28 mouse cellular contexts compared by ENCODE assay signal in genomic region chr15:78413719-78414117, GRCm38 (mm10). TPM values are rescaled to one million over a fixed set of nuclear protein-coding genes. Genes with fewer than 3 reads are reported as not detected.
DNase-seq lines count a peak whose midpoint lies in the region; ATAC-seq and TF ChIP-seq lines count a peak whose summit lies in the region.
"Had no signal": no experiment of that assay in that cellular context is flagged by ENCODE, and none has a peak within 500 bp of the region (broad histone marks: within the 10 kb centered on the region; RNA-seq: fewer than 3 reads in every experiment).

No protein-coding gene starts in this region.

- no peak for DNase-seq in hindbrain, embryonic 10.5 days (ENCODE audit: low spot score)
- no peak for DNase-seq in hindbrain, postnatal 0 days (ENCODE audit: low spot score)
- no peak for DNase-seq in liver, embryonic 14.5 days (ENCODE audit: low read depth in 3 of 3, low spot score in 3 of 3)
- DNase-seq in cerebellum, postnatal 14 days: no peak
- DNase-seq in right cerebral cortex, postnatal 4 days: no peak
- DNase-seq: adrenal gland, adult 8-10 months; cerebellum, adult 9-11 months; gastrocnemius, postnatal 36 days; heart, postnatal 14 days; kidney, adult 9 months; kidney, postnatal 36 days; layer of hippocampus, adult 9-11 months; lung, adult 2 months had no signal

- H3K4me2 ChIP-seq in hindbrain, postnatal 0 days (ENCODE audit: low read depth, low read length): no peak overlapping the region
- H3K4me2 ChIP-seq in liver, embryonic 14.5 days (ENCODE audit: low read depth): peak overlapping the region; percentile 69
- no peak overlapping the region for H3K4me2 ChIP-seq in kidney, embryonic 14.5 days (replicated peaks; ENCODE audit: low read depth, low read length)
- H3K4me2 ChIP-seq: forebrain, embryonic 15.5 days; hindbrain, embryonic 13.5 days had no signal

- H3K4me1 ChIP-seq in hindbrain, embryonic 10.5 days (replicated peaks): peaks cover 29% of the 10 kb centered on the region
- H3K4me1 ChIP-seq in hindbrain, postnatal 0 days (ENCODE audit: insufficient read depth, low read length): no peaks in the 10 kb centered on the region
- H3K4me1 ChIP-seq in erythroblast, embryonic 14.5 days (ENCODE audit: control insufficient read depth): peaks cover 88% of the 10 kb centered on the region
- peaks cover 58 to 63% of the 10 kb centered on the region in 2 experiments for H3K4me1 ChIP-seq in liver, embryonic 14.5 days (replicated peaks; ENCODE audit: control insufficient read depth in 2 of 2, insufficient read depth in 2 of 2, low read length in 1 of 2)
- peaks cover 14% of the 10 kb centered on the region for H3K4me1 ChIP-seq in kidney, embryonic 14.5 days (ENCODE audit: control insufficient read depth, insufficient read depth, low read length)

- H3K4me3 ChIP-seq in hindbrain, embryonic 10.5 days: no peak overlapping the region
- H3K4me3 ChIP-seq in hindbrain, postnatal 0 days (ENCODE audit: low read length): no peak overlapping the region
- peak overlapping the region; percentile 53 for H3K4me3 ChIP-seq in erythroblast, embryonic 14.5 days (replicated peaks)
- peak overlapping the region in 1 of 2 experiments; percentile 44; a peak in 2 of 4 replicates for H3K4me3 ChIP-seq in liver, embryonic 14.5 days (ENCODE audit: insufficient read depth in 1 of 2, low read depth in 2 of 2, low read length in 2 of 2)
- H3K4me3 ChIP-seq in kidney, embryonic 14.5 days (ENCODE audit: low read length): no peak overlapping the region
- H3K4me3 ChIP-seq: forebrain, embryonic 15.5 days; hindbrain, embryonic 13.5 days had no signal

- no peak overlapping the region for H3K9ac ChIP-seq in hindbrain, postnatal 0 days (replicated peaks; ENCODE audit: low read length)
- H3K9ac ChIP-seq in liver, embryonic 14.5 days (replicated peaks): peak overlapping the region; percentile 74
- no peak overlapping the region for H3K9ac ChIP-seq in kidney, embryonic 14.5 days (ENCODE audit: low read depth, low read length)
- H3K9ac ChIP-seq: forebrain, embryonic 15.5 days; hindbrain, embryonic 13.5 days had no signal

- 67% methylated on average over 1 of the region's 1 CpGs for WGBS in hindbrain, embryonic 10.5 days
- 52% methylated on average over 1 of the region's 1 CpGs for WGBS in hindbrain, postnatal 0 days
- 10% methylated on average over 1 of the region's 1 CpGs for WGBS in liver, embryonic 14.5 days (ENCODE audit: insufficient replicate concordance)
- WGBS in kidney, embryonic 14.5 days: 46% methylated on average over 1 of the region's 1 CpGs

- ATAC-seq in hindbrain, postnatal 0 days: no peak
- ATAC-seq in liver, embryonic 14.5 days (ENCODE audit: insufficient read depth): peak; percentile 45; the same call in 1 of the 2 replicates
- no peak for ATAC-seq in kidney, embryonic 14.5 days (ENCODE audit: low FRiP score, low TSS enrichment)
- ATAC-seq: forebrain, embryonic 15.5 days; Patski had no signal

- TF ChIP-seq EP300 in liver, embryonic 14.5 days (IDR thresholded peaks at IDR 0.05; ENCODE audit: low read depth): no peak

- H3K9me3 ChIP-seq in hindbrain, embryonic 10.5 days: no peaks in the 10 kb centered on the region
- no peaks in the 10 kb centered on the region for H3K9me3 ChIP-seq in hindbrain, postnatal 0 days (ENCODE audit: low read length)
- H3K9me3 ChIP-seq in erythroblast, embryonic 14.5 days (ENCODE audit: control insufficient read depth, low read length): 0 out of 2 replicates have a peak, but pooled peaks cover 4% of the 10 kb centered on the region
- no peaks in the 10 kb centered on the region for H3K9me3 ChIP-seq in liver, embryonic 14.5 days (ENCODE audit: control insufficient read depth, low read length)
- no peaks in the 10 kb centered on the region for H3K9me3 ChIP-seq in kidney, embryonic 14.5 days (ENCODE audit: control insufficient read depth, low read length)
- H3K9me3 ChIP-seq: forebrain, embryonic 15.5 days; hindbrain, embryonic 13.5 days; megakaryocyte, embryonic 14.5 days had no signal

- no peak for TF ChIP-seq CTCF in hindbrain, postnatal 0 days (IDR thresholded peaks at IDR 0.05; ENCODE audit: low read depth)
- TF ChIP-seq CTCF in liver, embryonic 14.5 days (IDR thresholded peaks at IDR 0.05; ENCODE audit: low read depth): no peak

- peak overlapping the region; percentile 29; the same call in 1 of the 2 replicates for H3K27ac ChIP-seq in hindbrain, embryonic 10.5 days
- H3K27ac ChIP-seq in hindbrain, postnatal 0 days: no peak overlapping the region
- peak overlapping the region; percentile 97 for H3K27ac ChIP-seq in liver, embryonic 14.5 days
- no peak overlapping the region for H3K27ac ChIP-seq in kidney, embryonic 14.5 days (ENCODE audit: low read depth, low read length)
- H3K27ac ChIP-seq: forebrain, embryonic 15.5 days; hindbrain, embryonic 13.5 days had no signal

- peaks cover 38% of the 10 kb centered on the region for H3K27me3 ChIP-seq in hindbrain, embryonic 10.5 days (ENCODE audit: insufficient read depth, poor library complexity, severe bottlenecking)
- peaks cover 7% of the 10 kb centered on the region; the same call in 1 of the 2 replicates for H3K27me3 ChIP-seq in hindbrain, postnatal 0 days (ENCODE audit: insufficient read depth, low read length)
- peaks cover 21% of the 10 kb centered on the region for H3K27me3 ChIP-seq in erythroblast, embryonic 14.5 days (ENCODE audit: control insufficient read depth)
- H3K27me3 ChIP-seq in liver, embryonic 14.5 days (ENCODE audit: control insufficient read depth, insufficient read depth, low read length): peaks cover 6% of the 10 kb centered on the region
- H3K27me3 ChIP-seq in kidney, embryonic 14.5 days (ENCODE audit: control insufficient read depth, insufficient read depth, low read length): peaks cover 23% of the 10 kb centered on the region
- H3K27me3 ChIP-seq: Patski had no signal

- H3K36me3 ChIP-seq in hindbrain, embryonic 10.5 days: peaks cover 18% of the 10 kb centered on the region; the same call in 1 of the 2 replicates
- no peaks in the 10 kb centered on the region for H3K36me3 ChIP-seq in hindbrain, postnatal 0 days (ENCODE audit: insufficient read depth, low read length)
- peaks cover 79% of the 10 kb centered on the region for H3K36me3 ChIP-seq in erythroblast, embryonic 14.5 days (ENCODE audit: control insufficient read depth)
- peaks cover 15% of the 10 kb centered on the region for H3K36me3 ChIP-seq in liver, embryonic 14.5 days (replicated peaks; ENCODE audit: control insufficient read depth, insufficient read depth, low read depth)
- H3K36me3 ChIP-seq in kidney, embryonic 14.5 days (ENCODE audit: control insufficient read depth, insufficient read depth, low read length): no peaks in the 10 kb centered on the region; the same call in 1 of the 2 replicates
- H3K36me3 ChIP-seq: forebrain, embryonic 15.5 days; hindbrain, embryonic 13.5 days had no signal

RNA-seq across cellular contexts. Expression of gene Mpst, which starts 7.5 kb away (rescaled TPM):
- polyA plus RNA-seq in hindbrain, embryonic 10.5 days (2016; fragmentation: Nextera tagmentation; extraction: Ambion mirVana): 1.4 and 1.5 TPM in 2 replicates
- 95.4 and 114 TPM in 2 replicates for total RNA-seq in hindbrain, postnatal 0 days (2014; rRNA removed)
- 3.7 and 5.3 TPM in 2 replicates for polyA plus RNA-seq in hindbrain, postnatal 0 days (2015; fragmentation: Nextera tagmentation; extraction: Ambion mirVana)
- 68.7 and 72.8 TPM in 2 replicates for polyA plus RNA-seq in erythroblast, embryonic 14.5 days (2012)
- polyA plus RNA-seq in liver, embryonic 14.5 days (2012; rRNA removed): 90.7 and 101 TPM in 2 replicates
- polyA plus RNA-seq in liver, embryonic 14.5 days (2014; fragmentation: Nextera tagmentation; extraction: Ambion mirVana): 6.0 and 6.8 TPM in 2 replicates
- 4.3 and 5.3 TPM in 2 replicates for polyA plus RNA-seq in kidney, embryonic 14.5 days (2014; fragmentation: Nextera tagmentation; extraction: Ambion mirVana)

RNA-seq across cellular contexts. Expression of gene Tst, which starts 8.0 kb away (rescaled TPM):
- polyA plus RNA-seq in hindbrain, embryonic 10.5 days (2016; fragmentation: Nextera tagmentation; extraction: Ambion mirVana): 7.7 and 10.9 TPM in 2 replicates
- 75.1 and 79.9 TPM in 2 replicates for total RNA-seq in hindbrain, postnatal 0 days (2014; rRNA removed)
- polyA plus RNA-seq in hindbrain, postnatal 0 days (2015; fragmentation: Nextera tagmentation; extraction: Ambion mirVana): 64.4 and 67.0 TPM in 2 replicates
- polyA plus RNA-seq in erythroblast, embryonic 14.5 days (2012): 3.8 and 3.9 TPM in 2 replicates
- polyA plus RNA-seq in liver, embryonic 14.5 days (2012; rRNA removed): 90.5 and 90.6 TPM in 2 replicates
- 168 and 179 TPM in 2 replicates for polyA plus RNA-seq in liver, embryonic 14.5 days (2014; fragmentation: Nextera tagmentation; extraction: Ambion mirVana)
- 32.4 and 32.8 TPM in 2 replicates for polyA plus RNA-seq in kidney, embryonic 14.5 days (2014; fragmentation: Nextera tagmentation; extraction: Ambion mirVana)

RNA-seq across cellular contexts. Expression of gene Kctd17, which starts 14.6 kb away (rescaled TPM):
- 66.4 and 73.5 TPM in 2 replicates for polyA plus RNA-seq in hindbrain, embryonic 10.5 days (2016; fragmentation: Nextera tagmentation; extraction: Ambion mirVana)
- 144 and 155 TPM in 2 replicates for total RNA-seq in hindbrain, postnatal 0 days (2014; rRNA removed)
- 144 and 161 TPM in 2 replicates for polyA plus RNA-seq in hindbrain, postnatal 0 days (2015; fragmentation: Nextera tagmentation; extraction: Ambion mirVana)
- 0.07 and 0.10 TPM in 2 replicates for polyA plus RNA-seq in erythroblast, embryonic 14.5 days (2012)
- polyA plus RNA-seq in liver, embryonic 14.5 days (2012; rRNA removed): 7.1 and 8.7 TPM in 2 replicates
- polyA plus RNA-seq in liver, embryonic 14.5 days (2014; fragmentation: Nextera tagmentation; extraction: Ambion mirVana): 3.0 and 3.3 TPM in 2 replicates
- 36.3 and 48.8 TPM in 2 replicates for polyA plus RNA-seq in kidney, embryonic 14.5 days (2014; fragmentation: Nextera tagmentation; extraction: Ambion mirVana)

RNA-seq across cellular contexts. Expression of gene Tex33, which starts 18.0 kb away (rescaled TPM):
- polyA plus RNA-seq in hindbrain, embryonic 10.5 days (2016; fragmentation: Nextera tagmentation; extraction: Ambion mirVana): not detected in 2 replicates
- not detected in 2 replicates for total RNA-seq in hindbrain, postnatal 0 days (2014; rRNA removed)
- not detected in 2 replicates for polyA plus RNA-seq in hindbrain, postnatal 0 days (2015; fragmentation: Nextera tagmentation; extraction: Ambion mirVana)
- polyA plus RNA-seq in erythroblast, embryonic 14.5 days (2012): not detected in 2 replicates
- 0.08 TPM in 1 of 2 replicates, not detected in the other for polyA plus RNA-seq in liver, embryonic 14.5 days (2012; rRNA removed)
- polyA plus RNA-seq in liver, embryonic 14.5 days (2014; fragmentation: Nextera tagmentation; extraction: Ambion mirVana): not detected in 2 replicates
- polyA plus RNA-seq in kidney, embryonic 14.5 days (2014; fragmentation: Nextera tagmentation; extraction: Ambion mirVana): not detected in 2 replicates
- total RNA-seq: gastrocnemius, postnatal 36 days; heart, adult 8-10 months; heart, postnatal 14 days; left cerebral cortex, adult 8-10 months had no signal
- polyA plus RNA-seq: C2C12; forebrain, embryonic 15.5 days; hindbrain, embryonic 13.5 days; intestine, embryonic 14.5 days; limb, embryonic 11.5 days; lung, adult 2 months; neural tube, embryonic 11.5 days; Patski; spleen, adult 2 months; stomach, embryonic 14.5 days; urinary bladder, adult 2 months had no signal

RNA-seq across cellular contexts. Expression of gene Tmprss6, which starts 54.7 kb away (rescaled TPM):
- not detected in 2 replicates for polyA plus RNA-seq in hindbrain, embryonic 10.5 days (2016; fragmentation: Nextera tagmentation; extraction: Ambion mirVana)
- 0.25 and 0.42 TPM in 2 replicates for total RNA-seq in hindbrain, postnatal 0 days (2014; rRNA removed)
- 0.32 and 0.44 TPM in 2 replicates for polyA plus RNA-seq in hindbrain, postnatal 0 days (2015; fragmentation: Nextera tagmentation; extraction: Ambion mirVana)
- polyA plus RNA-seq in erythroblast, embryonic 14.5 days (2012): 0.02 and 0.07 TPM in 2 replicates
- polyA plus RNA-seq in liver, embryonic 14.5 days (2012; rRNA removed): 11.9 and 14.4 TPM in 2 replicates
- 9.8 and 10.7 TPM in 2 replicates for polyA plus RNA-seq in liver, embryonic 14.5 days (2014; fragmentation: Nextera tagmentation; extraction: Ambion mirVana)
- 0.34 and 0.49 TPM in 2 replicates for polyA plus RNA-seq in kidney, embryonic 14.5 days (2014; fragmentation: Nextera tagmentation; extraction: Ambion mirVana)
- total RNA-seq: gastrocnemius, postnatal 36 days; heart, adult 8-10 months; heart, postnatal 14 days had no signal
- polyA plus RNA-seq: neural tube, embryonic 11.5 days had no signal

Comparison
In these comparisons a context has a peak if more than half of its experiments do, and no peak if none do; other contexts are left out.
1. H3K27ac ChIP-seq: peak in hindbrain, embryonic 10.5 days (single experiment) and liver, embryonic 14.5 days (single experiment); none in hindbrain, postnatal 0 days (single experiment) and kidney, embryonic 14.5 days (single experiment).